Mouse (Mus musculus) layer of hippocampus, adult 2 months (tissue): ENCODE measurements around the gene Ttbk2. TPM values are rescaled to one million over a fixed set of nuclear protein-coding genes. Genes with fewer than 3 reads are reported as not detected.

Experiments used
- DNase-seq, 2 experiments: peaks; one replicate each; pipeline ENCODE4 v3.0.0; 2022; ENCODE audit warnings: low spot score in 2 of 2
- H3K27ac ChIP-seq: fragments of 200-600 bp; 2 replicates; pipeline ENCODE4 v1.8.1; 2022
- H3K4me3 ChIP-seq: fragments of 200-600 bp; 2 replicates; pipeline ENCODE4 v1.8.1; 2022; ENCODE audit warnings: mild to moderate bottlenecking
- CTCF ChIP-seq: fragments of 200-600 bp; conservative IDR thresholded peaks from 2 replicates; pipeline ENCODE4 v1.8.1; 2022; ENCODE audit warnings: antibody characterized with exemption, mild to moderate bottlenecking, moderate library complexity
- total RNA-seq, 2 experiments: library from RNA; stranded (reverse); gene quantifications; 2 replicates each; pipeline ENCODE4 v1.2.3; 2021

Gene Ttbk2
- total RNA-seq, 2 experiments from 2014 or later, result 70.6 to 71.4 TPM

- no peak for TF ChIP-seq CTCF
- Histone ChIP-seq H3K27ac (peak overlapping the region; percentile 79), H3K4me3 (peak overlapping the region; percentile 60)
- DNase-seq, result no peak
These were observed 119.7 kb downstream of the Ttbk2 start for GRCm38 (mm10) chr2:120730639-120731166.

- DNase-seq, result peak in 1 of 2 experiments; percentile 18
- Histone ChIP-seq H3K27ac (no peak overlapping the region; the same call in 1 of the 2 replicates), H3K4me3 (peak overlapping the region; percentile 60)
- TF ChIP-seq CTCF, result no peak
These were observed 120.4 kb downstream of the Ttbk2 start for GRCm38 (mm10) chr2:120729775-120730585.

- TF ChIP-seq CTCF, result no peak
- Histone ChIP-seq H3K27ac (no peak overlapping the region), H3K4me3 (no peak overlapping the region)
- DNase-seq, result no peak
These were observed 126.2 kb downstream of the Ttbk2 start for GRCm38 (mm10) chr2:120724176-120724575.

DNA sequence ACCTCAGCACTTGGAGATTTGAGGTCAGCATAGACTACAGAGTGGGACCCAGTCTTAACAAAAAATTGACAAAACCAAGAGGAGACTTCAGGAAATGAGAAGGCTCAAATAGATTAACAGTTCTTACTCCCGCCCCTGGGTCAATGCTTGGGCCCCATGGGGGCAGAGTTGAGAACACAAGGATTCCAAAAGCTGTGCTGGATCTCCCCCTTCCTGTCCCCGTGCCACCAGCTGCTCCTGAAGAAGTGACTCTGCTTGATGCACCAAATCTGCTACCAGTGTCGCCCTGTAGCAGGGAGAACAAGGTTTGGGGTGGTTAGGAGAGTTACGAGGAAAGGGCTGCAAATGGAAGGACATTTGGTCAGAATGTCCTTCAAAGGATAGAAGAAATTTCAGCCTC, 126.8 kb downstream of the Ttbk2 start:
- no peak overlapping the region for H3K27ac ChIP-seq
- no peak for TF ChIP-seq CTCF
- DNase-seq, result no peak

GRCm38 (mm10) chr2:120722491-120722890, 127.9 kb downstream of the Ttbk2 start:
- no peak for DNase-seq
- TF ChIP-seq CTCF, result no peak
- no peak overlapping the region for H3K4me3 ChIP-seq
- peak overlapping the region; percentile 61; the same call in 1 of the 2 replicates for H3K27ac ChIP-seq

More for the DNA sequence above, 126.8 kb downstream of the Ttbk2 start:
- H3K4me3 ChIP-seq, result no peak overlapping the region

GRCm38 (mm10) chr2:120721911-120722310, 128.5 kb downstream of the Ttbk2 start:
- peak overlapping the region; percentile 61; the same call in 1 of the 2 replicates for H3K27ac ChIP-seq
- no peak for TF ChIP-seq CTCF
- DNase-seq, result no peak
- no peak overlapping the region for H3K4me3 ChIP-seq

DNA sequence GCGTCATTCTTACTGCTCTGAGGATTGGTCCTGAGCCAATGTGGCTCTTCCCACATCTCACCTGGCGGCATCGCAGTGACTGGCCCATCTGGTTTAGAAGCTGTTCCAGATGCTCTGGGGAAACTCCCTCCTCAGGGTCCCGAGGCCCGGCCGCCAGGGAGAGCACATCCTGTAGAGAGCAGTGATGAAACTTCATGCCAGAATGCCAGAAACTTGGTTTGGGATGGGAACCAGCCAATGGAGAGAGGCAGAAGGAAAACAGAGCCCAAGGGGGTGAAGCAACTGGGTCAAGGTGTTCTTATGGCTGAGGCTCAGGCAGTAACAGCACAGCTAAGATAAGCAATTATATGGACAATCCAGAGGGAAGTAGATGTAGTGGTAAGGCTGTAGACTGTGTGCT, 129.6 kb downstream of the Ttbk2 start:
- Histone ChIP-seq H3K27ac (no peak overlapping the region), H3K4me3 (no peak overlapping the region)
- DNase-seq, result no peak
- TF ChIP-seq CTCF, result no peak

GRCm38 (mm10) chr2:120718496-120718895, 131.9 kb downstream of the Ttbk2 start:
- no peak overlapping the region for H3K4me3 ChIP-seq
- DNase-seq, result no peak
- H3K27ac ChIP-seq, result no peak overlapping the region
- no peak for TF ChIP-seq CTCF

DNA sequence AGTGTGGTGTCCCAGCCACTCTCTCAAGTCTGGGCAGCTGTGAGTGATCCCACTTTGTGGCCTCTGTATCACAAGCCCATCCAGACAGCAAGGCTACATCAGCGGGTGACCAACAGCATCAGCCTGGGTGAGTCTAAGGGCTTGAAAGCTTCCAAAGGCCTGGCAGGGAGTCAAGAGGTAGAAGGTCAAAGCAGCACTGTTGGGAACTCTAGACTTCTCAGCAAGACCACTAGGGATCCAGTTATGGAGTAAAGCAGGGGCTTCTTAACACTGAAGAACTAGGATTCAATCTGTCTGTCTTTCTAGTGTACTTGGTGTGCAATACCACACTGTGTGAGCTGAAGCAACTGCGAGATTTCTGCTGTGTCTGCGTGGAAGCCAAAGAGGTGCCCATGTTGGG, 137.0 kb downstream of the Ttbk2 start:
- no peak for DNase-seq
- H3K4me3 ChIP-seq, result no peak overlapping the region
- TF ChIP-seq CTCF, result no peak
- no peak overlapping the region for H3K27ac ChIP-seq

DNA sequence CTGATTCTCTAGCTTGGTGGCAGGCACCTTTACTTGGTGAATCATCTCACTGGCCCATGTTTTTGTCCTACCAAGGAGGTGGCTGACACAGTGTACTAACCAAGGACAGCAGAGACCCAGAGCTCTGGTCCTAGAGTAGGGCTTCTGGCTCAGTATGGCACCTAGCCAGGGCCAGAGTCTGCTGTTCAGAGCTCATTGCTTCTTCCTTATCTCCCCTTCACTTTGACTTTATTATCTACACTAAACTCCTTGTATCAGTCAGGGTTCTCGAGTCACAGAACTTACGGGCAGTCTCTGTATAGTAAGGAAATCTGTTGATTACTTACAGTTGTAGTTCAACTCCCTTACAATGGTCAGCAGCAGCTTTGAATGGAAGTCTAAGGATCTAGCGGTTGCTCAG, 139.5 kb downstream of the Ttbk2 start:
- Histone ChIP-seq H3K27ac (no peak overlapping the region), H3K4me3 (no peak overlapping the region)
- DNase-seq, result no peak
- TF ChIP-seq CTCF, result no peak

DNA sequence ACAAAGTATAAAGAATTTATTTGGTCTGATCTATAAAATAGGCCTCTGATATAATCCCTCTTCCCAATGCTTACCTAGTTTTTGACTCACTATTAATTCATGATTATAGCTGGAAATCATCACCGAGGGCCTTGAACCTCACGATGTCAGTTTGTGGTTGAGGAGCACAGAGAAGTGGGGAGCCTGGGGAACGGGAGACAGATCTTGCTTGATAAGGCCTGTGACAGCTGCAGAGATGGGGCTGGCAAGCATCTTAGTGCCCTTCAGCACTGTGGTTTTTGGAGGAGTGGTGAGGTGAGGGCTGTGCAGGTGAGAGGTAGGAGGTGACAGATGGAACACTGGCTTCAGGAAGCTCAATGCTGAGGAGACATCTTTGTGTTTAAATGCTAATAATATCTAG, 140.2 kb downstream of the Ttbk2 start:
- no peak overlapping the region for H3K27ac ChIP-seq
- H3K4me3 ChIP-seq, result no peak overlapping the region
- DNase-seq, result no peak
- TF ChIP-seq CTCF, result no peak

GRCm38 (mm10) chr2:120707041-120707440, 143.4 kb downstream of the Ttbk2 start:
- no peak for TF ChIP-seq CTCF
- DNase-seq, result no peak
- no peak overlapping the region for H3K27ac ChIP-seq
- H3K4me3 ChIP-seq, result no peak overlapping the region

DNA sequence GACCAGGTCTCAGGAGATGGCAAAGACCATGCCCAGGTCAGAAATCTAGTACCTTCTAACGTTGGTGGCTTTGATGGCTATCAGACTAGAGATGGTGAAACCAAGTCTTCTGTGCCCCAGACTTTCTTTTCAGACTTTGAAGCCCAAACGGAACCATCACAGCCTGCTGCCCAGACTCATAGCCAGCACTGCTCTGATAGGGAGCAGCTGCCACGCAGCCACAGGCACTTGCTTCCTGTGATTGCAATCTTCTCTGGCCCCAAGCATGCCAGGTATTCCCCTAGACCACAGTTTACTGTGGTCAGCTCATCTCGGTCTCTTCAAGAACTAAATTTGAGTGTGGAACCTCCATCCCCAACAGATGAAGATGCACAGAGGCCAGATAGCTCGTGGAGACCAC, 147.7 kb downstream of the Ttbk2 start:
- H3K27ac ChIP-seq, result no peak overlapping the region
- TF ChIP-seq CTCF, result no peak
- H3K4me3 ChIP-seq, result no peak overlapping the region
- no peak for DNase-seq

DNA sequence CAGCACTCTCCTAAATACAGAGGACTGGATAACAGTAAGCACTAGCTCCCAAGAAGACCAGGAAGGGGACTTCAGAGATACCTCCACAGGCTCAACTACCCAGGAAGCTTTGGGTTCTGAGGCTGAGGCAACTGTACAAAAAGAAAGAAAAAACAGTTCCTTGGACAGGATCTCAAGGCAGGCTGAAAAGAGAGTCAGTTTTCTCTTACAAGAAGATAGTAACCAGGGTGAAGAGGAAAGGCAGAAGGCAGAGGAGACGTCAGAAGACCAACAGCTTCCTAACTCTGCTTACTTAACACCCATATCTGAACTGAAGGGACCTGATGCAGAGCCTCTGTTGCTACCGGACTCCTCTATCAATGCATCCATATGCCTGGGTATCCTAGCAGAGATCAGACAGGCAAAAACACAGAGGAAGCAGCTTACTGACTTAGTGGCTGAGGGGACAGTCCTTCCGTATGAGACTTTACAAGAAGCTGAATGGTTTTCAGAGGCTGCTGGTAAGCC, 150.0 kb downstream of the Ttbk2 start:
- no peak for TF ChIP-seq CTCF
- H3K27ac ChIP-seq, result no peak overlapping the region
- DNase-seq, result no peak
- no peak overlapping the region for H3K4me3 ChIP-seq
